Mouse (Mus musculus) c-Kit-negative CD71-positive TER-119-positive erythroid progenitor cells, embryonic 14.5 days (primary cell): ENCODE results near the gene Eif2ak2.

ENCODE experiments used
- DNase-seq: peaks from one replicate; pipeline ENCODE4 v3.0.0-alpha.2; 2013; ENCODE audit warnings: low read depth, low spot score

Gene Eif2ak2

DNA sequence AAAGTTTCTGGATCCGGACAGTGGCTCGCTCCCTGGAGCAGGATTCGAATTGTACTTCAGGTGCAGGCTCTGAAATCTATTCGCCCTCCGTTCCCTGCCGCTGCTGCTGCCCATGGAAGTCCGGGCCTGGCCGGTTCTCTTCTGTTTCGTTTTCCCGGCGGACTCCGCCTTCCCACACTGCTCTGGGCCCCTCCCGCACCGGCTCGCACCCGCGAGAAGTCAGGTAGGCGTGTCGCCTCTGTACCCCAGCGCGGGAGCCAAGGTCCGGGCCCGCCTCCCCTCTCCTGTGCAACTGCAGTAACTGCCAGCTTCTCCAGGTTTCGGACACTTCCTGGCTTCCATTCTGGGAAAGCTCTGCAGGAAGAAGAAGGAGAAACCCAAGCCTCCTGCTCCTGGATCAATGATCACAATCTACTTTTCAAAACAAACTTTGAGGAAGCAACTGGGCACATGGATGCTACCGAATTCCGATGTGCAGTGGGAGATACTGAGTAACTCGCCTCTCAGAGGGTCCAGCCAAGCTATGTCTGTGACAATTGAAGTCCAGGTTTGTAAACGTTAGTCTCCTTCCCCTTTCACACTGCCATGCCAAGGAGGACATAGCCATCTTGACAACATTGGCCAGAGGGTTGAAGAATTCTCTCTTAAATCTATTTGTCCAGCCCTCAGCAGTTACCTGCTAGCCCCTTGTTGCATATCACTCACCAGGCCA lies at the start of gene Eif2ak2:
Gene Eif2ak2 (minus strand): TSS at position 173 of the 712 bp plus-strand sequence.
- DNase-seq = peak; percentile 59

DNA sequence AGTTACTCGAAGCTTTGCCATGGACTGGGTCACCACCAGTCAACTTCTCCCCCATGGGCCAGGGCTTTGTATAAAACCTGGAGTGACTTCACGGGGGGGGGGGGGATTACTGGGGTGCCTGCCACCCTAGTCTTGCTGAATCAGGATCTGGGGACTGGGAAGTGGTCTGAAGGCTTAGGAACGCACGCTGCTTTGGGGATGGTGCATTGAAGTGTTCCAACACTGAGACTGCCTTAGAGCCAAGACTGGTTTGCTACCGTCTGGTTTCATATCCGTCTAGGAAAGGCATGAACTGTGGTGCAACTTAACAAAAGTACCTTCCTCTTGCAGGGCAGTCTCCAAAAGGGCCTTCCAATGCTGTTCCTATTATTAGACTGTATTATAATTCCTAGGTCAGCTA lies 35.3 kb upstream of the Eif2ak2 start:
- no peak for DNase-seq

DNA sequence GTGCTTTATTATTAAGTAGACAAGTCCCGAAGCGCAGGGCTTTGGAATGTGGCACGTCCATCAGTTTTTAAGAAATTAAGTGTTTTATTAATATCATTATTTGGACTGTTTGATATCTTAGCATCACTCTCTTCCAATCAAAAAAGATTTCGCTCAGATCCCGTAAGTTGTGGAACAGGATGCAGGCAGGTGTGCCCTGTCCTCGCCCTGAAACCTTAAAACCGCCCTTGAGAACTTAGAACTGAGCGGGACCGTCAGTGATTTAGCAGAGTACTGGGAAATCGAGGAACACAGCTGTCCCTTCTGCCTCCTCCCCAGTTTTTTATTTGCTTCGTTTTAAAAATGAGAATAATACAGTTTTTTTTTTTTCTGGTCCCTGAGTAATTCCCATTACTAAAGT lies 34.5 kb upstream of the Eif2ak2 start:
- no peak for DNase-seq

DNA sequence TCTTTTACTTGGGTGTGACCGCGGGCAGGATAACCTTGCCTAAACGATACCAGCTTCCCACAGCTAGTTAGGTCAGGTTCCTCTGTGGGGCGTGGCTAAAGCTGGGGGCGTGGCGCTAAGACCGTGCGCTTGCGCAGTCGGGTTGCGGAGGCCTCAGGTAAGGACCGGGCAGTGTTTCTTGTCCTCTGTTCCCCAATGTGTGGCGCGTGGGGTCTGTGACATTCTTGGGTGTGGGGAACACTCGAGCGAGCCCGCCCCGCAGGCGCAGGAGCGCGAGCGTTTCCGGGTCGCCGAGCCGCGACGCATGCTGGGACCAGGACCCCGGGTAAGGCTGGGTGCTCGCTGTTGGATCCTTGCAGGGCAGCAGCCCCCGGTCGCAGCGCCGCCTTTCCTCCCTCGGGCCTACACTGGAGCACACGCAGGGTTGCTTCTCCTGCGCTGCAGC lies 34.0 kb upstream of the Eif2ak2 start, which contains the start of gene Cebpzos:
Gene Cebpzos (plus strand): TSS at position 132 of the 445 bp plus-strand sequence.
- DNase-seq = peak; percentile 79

DNA sequence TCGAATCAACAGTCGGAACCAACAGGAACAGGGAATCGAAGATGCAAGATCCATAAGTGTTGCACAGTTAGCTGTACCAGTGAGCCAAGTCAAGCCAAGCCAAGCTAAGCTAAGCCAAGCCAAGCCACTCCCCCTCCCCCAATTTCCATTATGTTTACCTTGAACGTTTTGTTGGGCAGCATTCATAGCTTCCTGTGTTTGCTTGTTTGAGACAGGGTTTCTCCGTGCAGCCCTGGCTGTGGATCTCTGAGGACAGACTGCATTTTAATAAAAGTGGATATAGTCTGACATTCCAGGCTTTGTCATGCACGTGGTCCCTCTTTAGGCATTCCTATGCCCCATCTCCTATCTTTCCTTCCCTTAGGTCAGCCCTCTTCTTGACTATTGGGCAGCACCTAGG lies 33.4 kb upstream of the Eif2ak2 start:
- no peak for DNase-seq

DNA sequence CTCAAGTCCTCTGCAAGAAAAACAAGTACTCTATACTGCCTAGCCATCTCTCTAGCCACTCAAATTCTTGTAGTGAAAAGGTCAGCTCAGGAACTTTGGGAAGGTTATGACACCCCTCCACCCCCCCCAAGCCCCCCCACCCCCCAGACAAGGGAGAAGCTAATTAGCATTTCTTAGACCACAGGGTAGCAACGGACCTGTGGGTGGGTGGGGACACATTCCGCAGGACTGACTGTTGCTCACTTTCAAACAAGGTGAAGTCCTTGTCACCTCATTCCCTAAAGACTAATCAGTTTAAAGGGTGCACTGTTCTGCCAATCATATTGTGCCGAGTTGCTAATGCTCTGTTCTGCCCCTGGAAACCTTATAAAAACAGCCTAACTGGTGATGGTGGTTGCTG lies 31.5 kb upstream of the Eif2ak2 start:
- no peak for DNase-seq

DNA sequence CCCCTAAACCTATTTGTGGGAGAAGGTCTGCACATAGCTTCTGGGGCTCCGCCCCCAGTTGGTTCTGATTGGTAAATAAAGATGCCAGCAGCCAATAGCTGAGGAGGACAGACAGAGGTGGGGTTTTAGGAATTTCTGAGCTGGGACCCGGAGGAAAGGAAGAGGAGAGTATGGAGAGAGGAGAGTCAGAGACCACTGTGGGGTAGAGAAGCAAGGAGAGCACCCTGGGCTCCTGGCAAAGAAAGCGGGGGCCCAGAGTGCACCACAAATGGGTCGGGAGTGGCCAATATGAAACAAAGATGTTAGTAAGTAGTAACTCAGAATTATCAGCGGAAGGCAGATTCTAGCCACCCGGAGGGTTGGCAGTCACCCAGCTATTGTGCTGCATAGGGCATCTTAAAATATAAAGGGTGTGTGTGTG lies 30.5 kb upstream of the Eif2ak2 start:
- no peak for DNase-seq

DNA sequence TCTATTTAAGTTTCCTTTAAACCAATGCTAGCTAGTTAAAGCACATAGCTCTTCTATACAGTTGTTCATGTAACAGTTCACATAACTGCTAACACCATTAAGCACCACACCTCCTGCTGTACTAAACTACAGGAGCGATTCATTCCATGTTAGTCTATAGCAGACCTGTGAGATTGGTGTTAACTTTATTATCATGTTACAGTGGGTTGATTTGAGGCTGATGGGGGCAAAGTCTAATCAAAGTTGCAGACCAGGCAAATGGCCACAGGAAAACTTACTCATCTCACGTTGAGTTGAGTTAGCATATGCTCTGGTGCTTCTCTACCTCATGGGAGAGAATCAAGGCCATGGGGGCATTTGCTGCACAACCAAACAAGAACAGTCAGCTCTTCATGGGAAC lies 27.0 kb upstream of the Eif2ak2 start:
- DNase-seq = no peak

DNA sequence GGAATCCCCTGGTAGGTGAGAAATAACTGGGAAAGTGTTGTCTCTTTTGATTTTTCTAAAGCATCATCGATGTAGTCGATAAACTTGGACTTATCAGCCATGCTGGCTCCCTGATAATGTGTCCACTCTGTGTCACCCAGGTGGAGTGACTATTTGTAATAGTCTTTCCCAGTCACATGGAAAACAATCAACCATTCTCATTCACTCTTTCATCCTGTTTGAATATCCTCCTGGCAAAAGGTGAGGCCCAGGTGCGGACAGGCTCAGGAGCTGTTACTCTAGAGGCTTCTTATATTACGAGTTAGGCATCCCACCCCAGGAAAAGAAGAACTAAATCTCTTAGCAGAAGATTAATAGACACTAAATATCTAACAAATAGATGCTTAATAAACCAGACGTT lies 24.5 kb upstream of the Eif2ak2 start, which contains the start of gene Sult6b1:
Gene Sult6b1 (minus strand): TSS at position 101 of the 400 bp plus-strand sequence.
- DNase-seq = no peak

DNA sequence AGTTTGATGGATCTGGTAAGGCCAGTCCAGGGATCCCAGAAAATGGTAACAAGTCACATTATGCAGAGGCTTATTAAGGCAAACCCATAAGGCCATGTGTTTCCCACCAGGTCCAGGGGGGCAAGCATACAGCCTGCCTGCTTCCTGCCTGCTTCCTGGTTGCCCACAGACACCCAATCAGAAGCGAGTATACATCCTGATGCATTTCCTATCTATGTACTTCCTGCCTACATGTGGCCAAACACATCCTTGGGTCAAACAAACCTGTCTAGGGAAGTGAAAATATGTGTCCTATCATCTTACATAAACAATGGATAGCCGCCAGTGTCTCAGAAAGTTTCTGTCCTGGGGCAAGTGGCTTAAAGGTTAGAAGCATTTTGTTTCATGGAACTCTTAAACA lies 20.8 kb upstream of the Eif2ak2 start:
- no peak for DNase-seq

DNA sequence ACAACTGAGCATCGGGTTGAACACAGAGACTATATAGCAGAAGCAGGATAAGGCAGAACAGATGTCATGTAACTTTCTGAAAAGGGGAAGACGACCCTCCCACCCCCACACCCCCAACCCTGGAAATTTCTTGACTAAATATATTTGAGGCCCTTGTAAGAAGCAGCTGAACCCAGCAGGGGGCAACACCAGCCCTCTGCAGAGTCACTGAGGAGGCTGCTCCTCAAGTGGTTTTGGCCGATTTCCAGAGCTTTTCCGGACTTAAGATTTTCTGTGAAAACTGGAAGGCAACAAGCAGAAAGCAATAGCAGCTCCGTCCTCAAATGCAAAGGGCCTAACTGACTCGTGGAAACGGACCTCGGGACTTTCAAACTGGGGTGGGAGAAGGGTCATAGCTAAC lies 13.0 kb upstream of the Eif2ak2 start:
- no peak for DNase-seq

DNA sequence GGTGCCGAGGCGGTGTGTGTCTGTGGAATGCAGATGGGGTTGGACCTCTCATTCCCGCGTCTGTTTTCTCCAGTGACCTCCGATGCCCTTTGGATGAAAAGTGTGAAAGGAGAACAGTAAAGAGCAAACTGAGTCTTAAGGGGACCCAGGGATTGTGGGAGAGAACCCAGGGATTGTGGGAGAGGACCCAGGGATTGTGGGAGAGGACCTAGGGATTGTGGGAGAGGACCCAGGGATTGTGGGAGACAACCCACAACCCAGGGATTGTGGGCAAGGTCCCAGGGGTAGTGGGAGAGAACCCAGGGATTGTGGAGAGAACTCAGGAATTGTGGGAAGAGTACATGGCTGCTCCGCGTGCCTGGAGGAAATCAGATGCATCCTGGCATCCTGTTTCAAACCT lies 12.6 kb upstream of the Eif2ak2 start:
- DNase-seq = no peak

DNA sequence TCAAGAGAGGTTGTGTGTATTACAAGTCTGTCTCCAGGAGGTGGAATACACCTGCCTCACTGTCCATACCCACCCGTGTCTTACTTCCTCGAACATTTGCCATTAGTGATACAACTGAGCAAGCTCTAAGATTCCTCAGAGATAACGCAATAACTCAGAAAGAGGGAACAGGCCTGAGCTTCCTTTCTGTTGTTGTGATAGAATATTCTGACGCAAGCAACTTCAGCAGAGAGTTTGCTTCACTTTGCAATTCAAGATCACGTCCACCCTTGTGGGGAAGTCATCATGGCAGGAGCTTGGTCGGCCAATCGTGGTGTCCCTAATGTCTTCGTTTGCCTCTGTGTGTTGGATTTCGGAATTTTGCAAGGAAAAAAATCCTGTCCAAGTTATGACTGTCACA lies 8.6 kb upstream of the Eif2ak2 start:
- no peak for DNase-seq

DNA sequence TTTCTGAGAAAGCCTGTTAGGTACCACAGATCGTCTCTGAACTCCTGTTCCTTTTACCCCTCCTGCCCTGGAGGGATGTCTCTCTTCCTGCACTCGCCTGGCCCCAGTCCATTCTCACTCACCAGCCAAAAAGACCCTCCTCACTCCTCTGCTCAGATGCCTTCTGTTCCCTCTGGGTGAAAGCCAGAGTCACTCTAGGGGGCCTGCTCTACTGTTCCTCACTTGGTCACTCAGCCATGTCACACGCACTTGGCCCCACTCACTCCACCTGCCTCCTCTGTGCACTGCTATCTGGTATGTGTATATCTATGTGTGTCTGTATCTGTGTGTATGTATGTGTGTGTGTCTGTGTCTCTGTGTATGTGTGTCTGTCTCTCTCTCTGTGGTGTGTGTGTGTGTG lies 6.8 kb upstream of the Eif2ak2 start:
- DNase-seq = no peak

DNA sequence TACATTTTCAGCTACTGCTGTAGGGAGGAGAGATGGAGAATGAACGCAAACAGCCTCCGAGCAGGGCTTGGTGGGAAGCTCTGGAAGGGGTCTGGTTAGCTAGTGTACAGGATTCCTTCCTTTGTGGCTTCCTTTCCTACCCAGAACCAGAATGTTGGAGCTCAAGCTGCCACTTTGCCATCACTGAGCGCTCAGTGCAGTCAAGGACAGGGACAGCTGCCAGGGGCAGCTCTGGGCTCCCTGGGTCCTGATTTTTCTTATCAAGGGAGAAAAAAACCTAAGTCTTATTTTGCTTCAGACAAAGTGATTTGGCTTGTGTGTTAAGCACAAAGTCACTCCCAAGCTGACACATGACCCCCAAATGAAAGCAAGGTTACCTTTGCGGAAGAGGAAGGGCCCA lies 6.2 kb upstream of the Eif2ak2 start:
- no peak for DNase-seq

DNA sequence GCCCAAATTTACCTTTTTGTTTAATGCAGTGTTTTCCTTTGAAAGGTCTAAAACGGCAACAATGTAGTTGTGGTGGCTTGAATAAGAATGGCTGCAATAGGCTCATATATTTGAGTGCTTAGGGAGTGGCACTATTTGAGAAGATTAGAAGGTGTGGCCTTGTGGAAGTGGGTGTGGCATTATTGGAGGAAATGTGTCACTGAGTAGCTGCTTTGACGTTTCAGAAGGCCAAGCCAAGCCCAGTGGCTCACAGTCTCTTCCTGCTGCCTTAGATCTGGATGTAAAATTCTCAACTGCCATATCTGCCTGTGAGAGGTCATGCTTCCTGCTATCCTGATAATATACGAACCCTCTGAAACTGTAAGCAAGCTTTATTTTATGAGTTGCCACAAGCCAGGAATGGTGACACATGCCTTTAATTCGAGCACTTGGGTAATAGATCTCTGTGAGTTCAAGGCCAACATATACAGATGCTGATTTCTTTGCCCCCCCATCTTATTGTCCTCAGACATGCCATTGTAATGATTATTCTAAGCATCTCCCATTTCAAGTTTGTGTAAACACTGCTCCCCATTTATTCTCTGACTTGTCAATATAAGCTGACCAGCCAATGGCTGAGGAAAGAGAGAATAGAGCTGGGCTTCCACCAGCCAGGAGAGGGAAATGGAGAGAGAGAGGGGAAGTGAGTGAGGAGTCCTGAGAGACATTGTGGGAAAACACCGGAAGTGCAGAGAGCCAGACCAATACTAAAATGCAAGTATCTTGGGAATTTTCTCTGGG lies 3.1 kb upstream of the Eif2ak2 start:
- no peak for DNase-seq

DNA sequence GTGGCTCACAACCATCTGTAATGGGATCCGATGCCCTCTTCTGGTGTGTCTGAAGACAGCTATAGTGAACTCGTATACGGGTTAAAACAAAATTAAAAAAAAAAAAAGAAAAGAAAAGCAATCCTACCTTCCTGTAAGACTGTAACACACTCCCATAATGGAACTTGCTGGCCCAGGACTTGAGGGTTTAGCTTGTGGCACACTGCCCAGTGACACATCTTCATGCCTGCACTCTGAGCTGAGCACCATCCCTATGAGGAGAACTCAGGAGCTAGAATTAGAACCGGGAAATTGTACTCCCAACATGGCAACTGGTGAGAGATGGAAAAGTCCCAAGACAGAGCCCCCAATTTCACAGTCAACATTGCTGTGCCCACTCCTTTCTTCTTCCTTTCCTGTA lies 918 bp upstream of the Eif2ak2 start:
- DNase-seq = no peak

DNA sequence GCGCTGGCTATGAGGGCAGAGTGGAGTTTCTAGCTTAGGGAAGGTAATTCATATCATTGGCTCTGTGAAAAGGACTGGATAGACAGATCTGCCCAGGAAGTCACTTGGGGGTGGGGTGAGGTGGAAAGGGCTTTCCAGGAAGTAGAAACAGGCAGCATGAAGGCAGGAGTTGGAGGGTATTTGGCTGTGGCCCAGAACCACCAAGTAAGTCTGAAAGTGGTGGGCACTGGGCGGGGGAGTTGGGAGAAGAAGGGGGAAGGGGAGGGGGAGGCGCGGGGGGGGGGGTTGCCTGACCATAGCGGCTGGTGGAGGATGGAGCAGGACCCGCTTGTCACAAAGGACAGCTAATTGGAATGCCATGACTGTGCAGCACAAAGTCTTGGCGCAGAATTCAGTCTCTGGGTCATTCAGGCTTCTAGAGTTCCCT lies 482 bp downstream of the Eif2ak2 start:
- no peak for DNase-seq

DNA sequence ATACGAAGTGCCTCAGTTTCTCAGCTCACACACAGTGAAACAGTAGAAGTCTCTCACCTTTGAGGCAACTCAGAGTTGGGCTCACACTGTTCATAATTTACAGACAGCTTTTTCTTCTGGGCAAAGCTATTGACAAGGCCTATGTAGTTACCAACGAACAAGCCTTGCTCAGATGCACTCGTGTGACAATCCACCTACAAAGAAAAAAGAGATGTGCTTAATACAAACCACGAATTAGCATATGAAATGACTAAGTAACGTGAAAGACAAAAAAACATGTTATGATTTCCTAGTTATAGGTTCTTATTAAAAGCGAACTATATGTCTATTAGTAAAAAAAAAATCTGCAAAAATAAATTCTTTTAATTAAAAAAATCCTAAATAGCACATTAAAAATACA lies 8.5 kb downstream of the Eif2ak2 start:
- DNase-seq = no peak

DNA sequence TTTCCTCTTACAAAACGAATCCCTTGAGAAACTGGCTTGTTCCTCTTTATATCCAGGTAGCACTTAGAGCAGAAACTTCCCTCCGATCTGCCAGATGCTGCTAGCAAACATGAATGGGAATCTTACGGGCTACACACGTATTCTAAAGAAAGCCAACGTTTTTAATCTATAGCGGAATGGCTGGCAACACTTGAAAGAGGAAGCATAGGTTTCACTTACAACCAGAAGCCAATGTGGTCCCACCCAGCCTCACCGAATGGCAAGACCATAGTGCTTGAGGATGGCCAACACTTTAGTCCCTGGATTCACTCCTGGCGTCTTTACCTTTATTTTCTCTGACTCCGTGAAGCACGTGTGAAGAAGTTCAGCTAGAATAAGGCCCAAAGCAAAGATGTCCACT lies 26.1 kb downstream of the Eif2ak2 start:
- DNase-seq = no peak

DNA sequence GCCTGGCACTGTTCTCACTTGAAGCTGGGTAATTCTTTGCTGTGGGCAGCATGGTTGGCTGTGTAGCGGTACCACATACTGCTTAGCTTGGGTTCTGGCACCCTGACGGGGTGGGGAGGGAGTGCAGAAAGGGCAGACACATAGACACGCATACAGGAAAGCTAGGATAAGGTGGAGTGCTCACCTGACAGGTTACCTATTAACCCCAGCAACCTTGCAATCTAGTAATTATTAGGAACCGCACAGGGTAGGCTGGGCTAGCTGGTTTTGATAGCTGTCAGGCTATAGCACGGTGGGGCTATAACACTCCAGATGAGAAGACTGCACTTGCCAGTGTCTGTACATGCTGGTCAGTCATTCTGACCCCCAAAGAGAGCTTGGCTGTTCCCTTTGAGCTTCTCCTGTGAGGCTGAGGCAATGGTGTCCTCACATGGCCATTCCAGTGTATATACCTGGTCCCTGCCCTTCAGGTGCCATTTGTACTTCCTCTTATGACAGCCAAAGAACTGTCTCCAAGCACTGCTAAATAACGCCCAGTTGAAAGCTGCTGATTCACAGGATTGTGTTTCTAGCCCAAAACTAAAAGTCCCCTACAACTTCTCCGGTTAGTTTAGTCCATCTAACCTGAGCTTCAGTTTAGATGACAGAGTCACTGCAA lies 40.0 kb downstream of the Eif2ak2 start:
- no peak for DNase-seq

DNA sequence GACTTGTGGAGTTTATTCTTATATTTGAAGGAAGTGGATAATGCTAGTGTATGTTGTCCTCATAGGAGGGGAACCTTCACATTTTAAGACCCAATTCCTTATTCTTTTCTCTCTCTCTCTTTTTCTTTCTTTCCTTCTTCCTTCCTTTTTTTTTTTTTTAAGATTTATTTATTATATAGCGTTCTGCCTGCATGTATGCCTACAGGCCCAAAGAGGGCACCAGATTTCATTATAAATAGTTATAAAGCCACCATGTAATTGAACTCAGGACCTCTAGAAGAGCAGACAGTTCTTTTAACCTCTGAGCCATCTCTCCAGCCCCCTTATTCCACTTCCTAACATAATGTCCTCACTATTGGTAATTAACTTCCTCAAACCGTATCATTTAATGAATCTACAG lies 46.3 kb downstream of the Eif2ak2 start:
- peak; percentile 16 for DNase-seq
